Mouse (Mus musculus) kidney, adult 9 months (tissue): ENCODE measurements around the gene Nme2.
"Not testable (repeated sequence)": the region's sequence is repeated elsewhere in the genome, so short reads cannot be mapped to it uniquely, and the experiment has no call there.

Experiments used
- DNase-seq: peaks from one replicate; pipeline ENCODE4 v3.0.0; 2022

Gene Nme2

GRCm38 (mm10) chr11:93965391-93965790 lies 9.3 kb upstream of the Nme2 start:
- DNase-seq = no peak

GRCm38 (mm10) chr11:93963013-93963412 lies 7.0 kb upstream of the Nme2 start:
- no peak for DNase-seq

GRCm38 (mm10) chr11:93961482-93961881 lies 5.4 kb upstream of the Nme2 start:
- peak; percentile 62 for DNase-seq

GRCm38 (mm10) chr11:93957746-93958145 lies 1.7 kb upstream of the Nme2 start:
- DNase-seq = no peak

- no peak for DNase-seq
Measured at GRCm38 (mm10) chr11:93957031-93957555, 1.0 kb upstream of the Nme2 start.

GRCm38 (mm10) chr11:93955256-93956150 lies 556 bp downstream of the Nme2 start:
- peak; percentile 96 for DNase-seq

GRCm38 (mm10) chr11:93954738-93955255 lies 1.3 kb downstream of the Nme2 start:
- no peak for DNase-seq

GRCm38 (mm10) chr11:93952376-93952775 lies 3.7 kb downstream of the Nme2 start:
- DNase-seq = no peak

GRCm38 (mm10) chr11:93950045-93950444 lies 6.0 kb downstream of the Nme2 start:
- DNase-seq = peak; percentile 81

GRCm38 (mm10) chr11:93948887-93949567 lies 7.0 kb downstream of the Nme2 start:
- no peak for DNase-seq

- DNase-seq = peak; percentile 73
Measured at GRCm38 (mm10) chr11:93944986-93945385, 11.1 kb downstream of the Nme2 start.

- DNase-seq = no peak
Measured at GRCm38 (mm10) chr11:93940906-93941305, 15.2 kb downstream of the Nme2 start.

GRCm38 (mm10) chr11:93929106-93929505 lies 27.0 kb downstream of the Nme2 start:
- DNase-seq = no peak

GRCm38 (mm10) chr11:93915019-93915418 lies 41.0 kb downstream of the Nme2 start:
- DNase-seq = not testable (repeated sequence)

- DNase-seq = no peak
Measured at GRCm38 (mm10) chr11:93911603-93912002, 44.5 kb downstream of the Nme2 start.

GRCm38 (mm10) chr11:93908829-93909228 lies 47.2 kb downstream of the Nme2 start:
- DNase-seq = no peak

- no peak for DNase-seq
Measured at GRCm38 (mm10) chr11:93907839-93908238, 48.2 kb downstream of the Nme2 start.

- no peak for DNase-seq
Measured at GRCm38 (mm10) chr11:93906834-93907233, 49.2 kb downstream of the Nme2 start.
